Mouse (Mus musculus) stomach, embryonic 16.5 days (tissue): Measurements from ENCODE around the gene Osmr. TPM values are rescaled to one million over a fixed set of nuclear protein-coding genes. Genes with fewer than 3 reads are reported as not detected.

ENCODE experiments used
- ATAC-seq: fragments of 200-750 bp; cut with Nextera tagmentation; 2 replicates; pipeline ENCODE4 v1.8.0; 2017; ENCODE audit warnings: moderate number of reproducible peaks, moderate TSS enrichment; ENCODE audit not compliant: insufficient read depth, low FRiP score
- H3K27ac ChIP-seq: fragments of 300-500 bp; sonication (generic); 2 replicates; pipeline ENCODE4 v1.5.1; 2014; ENCODE audit warnings: low read length
- H3K27me3 ChIP-seq: fragments of 300-500 bp; sonication (generic); 2 replicates; pipeline ENCODE4 v1.6.1; 2014; ENCODE audit warnings: low read length, control low read depth, mixed read lengths; ENCODE audit not compliant: control insufficient read depth, insufficient read depth
- H3K36me3 ChIP-seq: fragments of 300-500 bp; sonication (generic); 2 replicates; pipeline ENCODE4 v1.6.1; 2014; ENCODE audit warnings: low read length; ENCODE audit not compliant: control insufficient read depth, insufficient read depth
- H3K4me1 ChIP-seq: fragments of 300-500 bp; sonication (generic); 2 replicates; pipeline ENCODE4 v1.6.1; 2014; ENCODE audit warnings: low read length, control low read depth, mixed read lengths; ENCODE audit not compliant: control insufficient read depth, insufficient read depth
- H3K4me2 ChIP-seq: fragments of 300-500 bp; sonication (generic); 2 replicates; pipeline ENCODE4 v1.6.1; 2014; ENCODE audit warnings: low read depth, low read length, mixed read lengths
- H3K4me3 ChIP-seq: fragments of 300-500 bp; sonication (generic); replicated peaks from 2 replicates; pipeline ENCODE4 v1.5.1; 2014; ENCODE audit warnings: mild to moderate bottlenecking, low read length
- H3K9ac ChIP-seq: fragments of 300-500 bp; sonication (generic); 2 replicates; pipeline ENCODE4 v1.6.1; 2014; ENCODE audit warnings: low read length
- H3K9me3 ChIP-seq: fragments of 300-500 bp; sonication (generic); replicated peaks from 2 replicates; pipeline ENCODE4 v1.6.1; 2016; ENCODE audit warnings: low read length, control low read depth; ENCODE audit not compliant: control insufficient read depth
- WGBS: fragments of 180-500 bp; shearing (Covaris S2); extraction: QIAGEN DNeasy Blood & Tissue Kit; methylation state at CpG from one replicate; pipeline ENCODE4 v1.1.7; 2014; 5-methylcytosine and 5-hydroxymethylcytosine counted together
- polyA plus RNA-seq: library from polyadenylated mRNA; unstranded; fragments of >200 nt; fragmentation: Nextera tagmentation; extraction: Ambion mirVana; gene quantifications from 2 replicates; pipeline ENCODE4 v1.2.1, GENCODE M21; 2015

Gene Osmr
- polyA plus RNA-seq, 1 experiment from 2014 or later, result 2.5 TPM

DNA sequence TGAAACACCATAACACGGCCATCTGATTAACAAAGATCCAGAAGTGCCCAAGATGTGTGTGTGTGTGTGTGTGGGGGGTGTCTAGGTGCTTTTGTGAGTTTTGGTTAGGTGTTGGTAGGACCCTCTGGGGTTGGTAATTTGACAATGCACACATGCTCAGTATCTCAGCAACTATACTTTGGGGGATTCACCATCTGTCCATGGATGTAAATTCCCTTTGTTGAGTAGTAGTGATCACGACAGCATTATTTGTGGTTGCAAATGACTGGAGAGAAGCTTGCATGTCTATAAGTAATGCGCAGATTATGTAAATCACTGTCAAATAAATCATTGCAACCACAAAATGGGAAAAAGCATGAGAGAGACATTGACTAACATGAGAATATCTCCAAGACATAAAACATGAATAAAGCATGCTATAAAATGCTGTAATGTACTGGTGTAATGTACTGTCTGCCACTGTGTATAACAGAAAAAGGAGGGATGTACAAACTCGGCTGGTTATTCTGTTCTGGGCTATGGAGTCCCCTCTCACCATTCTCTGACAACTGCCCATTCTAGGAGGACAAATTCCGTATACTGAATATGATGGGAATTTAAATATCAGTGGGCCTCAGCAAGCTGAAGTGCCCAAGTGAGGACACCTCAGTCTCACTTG is 27.3 kb upstream of the Osmr start:
- Histone ChIP-seq H3K36me3 (no peaks in the 10 kb centered on the region), H3K4me3 (no peak overlapping the region), H3K9me3 (no peaks in the 10 kb centered on the region), H3K9ac (no peak overlapping the region), H3K4me2 (no peak overlapping the region), H3K4me1 (no peaks in the 10 kb centered on the region), H3K27ac (no peak overlapping the region), H3K27me3 (no peaks in the 10 kb centered on the region)
- WGBS, result 77% methylated on average over 5 of the region's 5 CpGs
- no peak for ATAC-seq

DNA sequence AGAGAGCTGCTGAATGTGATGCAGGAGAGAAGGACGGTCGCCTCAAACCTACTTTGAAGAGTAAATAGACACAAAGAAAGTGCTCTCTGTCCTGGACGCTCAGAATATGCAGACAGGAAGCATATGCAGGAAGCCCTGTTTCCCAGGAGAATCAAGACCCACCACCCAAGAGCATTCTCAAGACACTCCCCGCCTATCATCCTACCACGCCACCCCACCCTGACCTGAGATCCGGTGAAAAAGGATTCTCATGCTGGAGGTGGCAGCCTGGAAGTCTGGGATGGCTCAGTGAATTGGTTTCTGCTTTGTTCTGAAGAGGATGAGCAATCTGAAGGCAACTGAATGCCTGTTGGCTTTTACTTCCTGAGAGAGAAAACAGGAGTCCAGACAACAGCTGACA is 26.5 kb upstream of the Osmr start:
- Histone ChIP-seq H3K27ac (no peak overlapping the region), H3K9ac (no peak overlapping the region), H3K4me2 (no peak overlapping the region), H3K36me3 (no peaks in the 10 kb centered on the region), H3K9me3 (no peaks in the 10 kb centered on the region), H3K27me3 (no peaks in the 10 kb centered on the region), H3K4me1 (no peaks in the 10 kb centered on the region), H3K4me3 (no peak overlapping the region)
- no peak for ATAC-seq
- WGBS, result 77% methylated on average over 6 of the region's 6 CpGs

DNA sequence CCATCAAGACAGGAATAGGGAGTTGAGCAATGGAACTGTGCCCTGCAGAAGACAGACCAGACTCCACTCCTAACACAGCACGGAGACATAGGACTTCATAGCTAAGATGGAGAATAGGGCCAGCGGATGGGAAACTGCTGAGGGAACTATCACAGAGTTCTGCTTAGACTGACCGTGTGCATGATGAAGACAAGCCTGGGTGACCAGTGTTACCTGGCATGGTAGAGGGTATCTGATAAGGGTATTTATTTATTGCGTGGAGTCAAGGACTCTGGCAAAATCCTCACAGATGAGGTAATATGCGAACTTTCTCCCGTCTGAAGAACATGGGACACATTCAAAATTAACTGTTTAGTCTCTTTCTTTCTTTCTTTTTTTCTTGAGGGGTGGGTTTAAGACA is 9.5 kb upstream of the Osmr start:
- Histone ChIP-seq H3K9ac (no peak overlapping the region), H3K36me3 (no peaks in the 10 kb centered on the region), H3K4me2 (no peak overlapping the region), H3K27ac (no peak overlapping the region), H3K4me1 (no peaks in the 10 kb centered on the region), H3K9me3 (no peaks in the 10 kb centered on the region), H3K4me3 (no peak overlapping the region), H3K27me3 (no peaks in the 10 kb centered on the region)
- WGBS, result 74% methylated on average over 6 of the region's 6 CpGs
- ATAC-seq, result no peak

GRCm38 (mm10) chr15:6883816-6884215 is 9.0 kb upstream of the Osmr start:
- H3K4me2 ChIP-seq, result no peak overlapping the region
- H3K4me3 ChIP-seq, result no peak overlapping the region
- no peaks in the 10 kb centered on the region for H3K27me3 ChIP-seq
- H3K27ac ChIP-seq, result no peak overlapping the region
- H3K9ac ChIP-seq, result no peak overlapping the region
- no peaks in the 10 kb centered on the region for H3K9me3 ChIP-seq
- no peaks in the 10 kb centered on the region for H3K36me3 ChIP-seq
- no peak for ATAC-seq
- no peaks in the 10 kb centered on the region for H3K4me1 ChIP-seq
- WGBS, result 59% methylated on average over 5 of the region's 5 CpGs

DNA sequence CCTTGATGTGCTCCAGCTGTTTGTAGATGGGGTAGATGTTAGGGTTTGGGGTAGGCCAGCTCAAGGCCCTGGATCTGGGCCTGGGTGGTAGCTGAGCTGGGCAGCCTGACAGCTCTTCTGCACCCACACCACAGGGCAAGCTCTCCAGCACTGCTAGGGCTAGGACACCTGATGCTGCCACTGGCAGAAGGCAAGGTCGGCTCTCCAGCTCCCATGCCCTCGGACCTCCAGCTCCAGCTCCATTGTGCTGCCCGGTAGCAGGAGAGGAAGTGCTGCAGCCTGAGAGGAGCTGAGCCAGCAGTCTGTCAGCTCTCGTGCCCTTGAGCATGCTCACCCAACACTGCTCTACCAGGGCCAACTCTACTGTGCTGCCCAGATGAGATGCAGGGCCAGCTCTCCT is 8.3 kb upstream of the Osmr start:
- no peak overlapping the region for H3K4me3 ChIP-seq
- H3K36me3 ChIP-seq, result no peaks in the 10 kb centered on the region
- no peak for ATAC-seq
- H3K9me3 ChIP-seq, result no peaks in the 10 kb centered on the region
- H3K27ac ChIP-seq, result no peak overlapping the region
- H3K4me2 ChIP-seq, result no peak overlapping the region
- H3K9ac ChIP-seq, result no peak overlapping the region
- no peaks in the 10 kb centered on the region for H3K27me3 ChIP-seq
- 66% methylated on average over 4 of the region's 4 CpGs for WGBS
- no peaks in the 10 kb centered on the region for H3K4me1 ChIP-seq

- H3K36me3 ChIP-seq, result no peaks in the 10 kb centered on the region
- no peak overlapping the region for H3K9ac ChIP-seq
- H3K27ac ChIP-seq, result no peak overlapping the region
- 28% methylated on average over 7 of the region's 7 CpGs for WGBS
- no peaks in the 10 kb centered on the region for H3K4me1 ChIP-seq
- H3K4me2 ChIP-seq, result no peak overlapping the region
- no peak for ATAC-seq
- no peaks in the 10 kb centered on the region for H3K27me3 ChIP-seq
- no peaks in the 10 kb centered on the region for H3K9me3 ChIP-seq
- no peak overlapping the region for H3K4me3 ChIP-seq
These were observed 7.4 kb upstream of the Osmr start for GRCm38 (mm10) chr15:6882180-6882579.

GRCm38 (mm10) chr15:6881211-6881610 is 6.4 kb upstream of the Osmr start:
- Histone ChIP-seq H3K9ac (no peak overlapping the region), H3K4me2 (no peak overlapping the region), H3K27ac (no peak overlapping the region), H3K27me3 (no peaks in the 10 kb centered on the region), H3K9me3 (no peaks in the 10 kb centered on the region), H3K4me1 (no peaks in the 10 kb centered on the region), H3K36me3 (no peaks in the 10 kb centered on the region), H3K4me3 (no peak overlapping the region)
- ATAC-seq, result no peak
- WGBS, result 80% methylated on average over 9 of the region's 9 CpGs

- Histone ChIP-seq H3K4me3 (peak overlapping the region; percentile 61), H3K36me3 (no peaks in the 10 kb centered on the region), H3K4me1 (peaks cover 6% of the 10 kb centered on the region; the same call in 1 of the 2 replicates), H3K27ac (peak overlapping the region; percentile 19; the same call in 1 of the 2 replicates), H3K9me3 (no peaks in the 10 kb centered on the region), H3K4me2 (peak overlapping the region; percentile 89), H3K9ac (peak overlapping the region; percentile 75), H3K27me3 (peaks cover 6% of the 10 kb centered on the region; the same call in 1 of the 2 replicates)
- peak; percentile 75 for ATAC-seq
- WGBS, result 1% methylated on average over 52 of the region's 52 CpGs
These were observed 765 bp downstream of the Osmr start for GRCm38 (mm10) chr15:6873807-6874600.

GRCm38 (mm10) chr15:6873154-6873806 is 1.5 kb downstream of the Osmr start:
- H3K4me1 ChIP-seq, result peaks cover 6% of the 10 kb centered on the region; the same call in 1 of the 2 replicates
- peak overlapping the region; percentile 89 for H3K4me2 ChIP-seq
- H3K27ac ChIP-seq, result no peak overlapping the region
- no peaks in the 10 kb centered on the region for H3K9me3 ChIP-seq
- H3K27me3 ChIP-seq, result peaks cover 6% of the 10 kb centered on the region; the same call in 1 of the 2 replicates
- 43% methylated on average over 17 of the region's 17 CpGs for WGBS
- H3K9ac ChIP-seq, result peak overlapping the region; percentile 75
- peak overlapping the region; percentile 61 for H3K4me3 ChIP-seq
- ATAC-seq, result no peak
- no peaks in the 10 kb centered on the region for H3K36me3 ChIP-seq
